Mouse (Mus musculus): ENCODE measurements around the gene Glt1d1.

GRCm38 (mm10) chr5:127691085-127691484, 59.0 kb downstream of the Glt1d1 start:
- TF ChIP-seq GATA1 (IDR thresholded peaks at IDR 0.05; ENCODE audit: borderline replicate concordance, low read length): no peak
- no peak for TF ChIP-seq FLI1 (IDR thresholded peaks at IDR 0.05; ENCODE audit: low read length)

Measured in megakaryocyte, embryonic 14.5 days (primary cell).